Mouse (Mus musculus) myocyte (in vitro differentiated cells): ENCODE results near the gene Usp48.

Source experiments
- E2F4 ChIP-seq: IDR thresholded peaks from one replicate; pipeline ENCODE4 v1.6.1; 2011; ENCODE audit warnings: mild to moderate bottlenecking, control low read depth, moderate library complexity; ENCODE audit not compliant: insufficient read depth
- MYOD1 ChIP-seq, 3 experiments: IDR thresholded peaks; one replicate each; pipeline ENCODE4 v1.6.1; 2011; ENCODE audit warnings: control low read depth in 2 of 3, low read depth in 2 of 3, mild to moderate bottlenecking in 2 of 3, moderate library complexity in 1 of 3; ENCODE audit not compliant: insufficient read length in 2 of 3, control insufficient read depth in 1 of 3
- MYOG ChIP-seq, 3 experiments: IDR thresholded peaks; one replicate each; pipeline ENCODE4 v1.6.1; 2011; ENCODE audit warnings: control low read depth in 2 of 3, low read depth in 2 of 3, mild to moderate bottlenecking in 2 of 3; ENCODE audit not compliant: insufficient read length in 2 of 3, control insufficient read depth in 1 of 3, insufficient read depth in 1 of 3
- POLR2A ChIP-seq: IDR thresholded peaks from one replicate; pipeline ENCODE4 v1.6.1; 2011; ENCODE audit warnings: low read depth, mild to moderate bottlenecking, control low read depth, moderate library complexity; ENCODE audit not compliant: insufficient read length
- POLR2AphosphoS2 ChIP-seq: IDR thresholded peaks from one replicate; pipeline ENCODE4 v1.6.1; 2011; ENCODE audit warnings: low read depth, control low read depth; ENCODE audit not compliant: insufficient read length
- SRF ChIP-seq: IDR thresholded peaks from one replicate; pipeline ENCODE4 v1.6.1; 2011; ENCODE audit warnings: low read depth; ENCODE audit not compliant: control insufficient read depth, insufficient read length
- TCF3 ChIP-seq: IDR thresholded peaks from one replicate; pipeline ENCODE4 v1.6.1; 2011; ENCODE audit warnings: low read depth, control low read depth; ENCODE audit not compliant: insufficient read length
- USF1 ChIP-seq: IDR thresholded peaks from one replicate; pipeline ENCODE4 v1.6.1; 2011; ENCODE audit warnings: low read depth, mild to moderate bottlenecking, control low read depth, moderate library complexity

DNA sequence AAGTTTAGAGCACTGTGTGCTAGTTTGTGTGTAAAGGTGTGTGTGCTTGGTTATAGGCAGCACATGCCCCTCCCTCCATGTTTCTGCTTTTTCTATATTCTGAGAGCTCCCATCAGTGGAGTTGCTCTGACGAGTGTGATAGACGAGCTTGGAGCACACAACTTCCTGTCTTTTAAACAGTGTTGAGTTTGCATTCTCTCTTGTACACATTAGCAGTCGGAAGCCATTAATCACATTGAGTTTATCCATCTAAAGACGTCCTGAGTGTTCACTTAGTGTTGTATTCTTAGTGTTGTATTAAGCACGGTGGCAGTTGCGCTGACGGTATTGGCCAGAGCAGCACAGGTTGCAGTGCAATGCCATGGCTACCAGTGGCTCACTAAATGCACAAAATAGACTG is 15.7 kb downstream of the Usp48 start:
- no peak for TF ChIP-seq POLR2A
- TF ChIP-seq MYOD1 (IDR thresholded peaks at IDR 0.05; ENCODE audit: control insufficient read depth in 1 of 3, insufficient read length in 2 of 3, low read depth in 2 of 3): no peak
- TF ChIP-seq USF1: no peak
- no peak for TF ChIP-seq MYOG (IDR thresholded peaks at IDR 0.05; ENCODE audit: control insufficient read depth in 1 of 3, insufficient read depth in 1 of 3, insufficient read length in 2 of 3, low read depth in 2 of 3)
- no peak for TF ChIP-seq E2F4
- TF ChIP-seq POLR2AphosphoS2: no peak
- TF ChIP-seq SRF: no peak
- no peak for TF ChIP-seq TCF3
